Mouse (Mus musculus) thymus, postnatal 10 days (tissue): ENCODE data around the gene Mpz.

Source experiments
- DNase-seq, 2 experiments: peaks; one replicate each; pipeline ENCODE4 v3.0.0; 2021; ENCODE audit warnings: low spot score in 2 of 2

Gene Mpz

GRCm38 (mm10) chr1:171149974-171150760, at the start of gene Mpz, which contains the start of gene Sdhc:
TSS of gene Mpz (plus strand) at chr1:171150711.
TSS of gene Sdhc (minus strand) at chr1:171150603.
- DNase-seq: peak; percentile 89 to 95

GRCm38 (mm10) chr1:171101033-171101432, 49.5 kb upstream of the Mpz start:
- no peak for DNase-seq

DNA sequence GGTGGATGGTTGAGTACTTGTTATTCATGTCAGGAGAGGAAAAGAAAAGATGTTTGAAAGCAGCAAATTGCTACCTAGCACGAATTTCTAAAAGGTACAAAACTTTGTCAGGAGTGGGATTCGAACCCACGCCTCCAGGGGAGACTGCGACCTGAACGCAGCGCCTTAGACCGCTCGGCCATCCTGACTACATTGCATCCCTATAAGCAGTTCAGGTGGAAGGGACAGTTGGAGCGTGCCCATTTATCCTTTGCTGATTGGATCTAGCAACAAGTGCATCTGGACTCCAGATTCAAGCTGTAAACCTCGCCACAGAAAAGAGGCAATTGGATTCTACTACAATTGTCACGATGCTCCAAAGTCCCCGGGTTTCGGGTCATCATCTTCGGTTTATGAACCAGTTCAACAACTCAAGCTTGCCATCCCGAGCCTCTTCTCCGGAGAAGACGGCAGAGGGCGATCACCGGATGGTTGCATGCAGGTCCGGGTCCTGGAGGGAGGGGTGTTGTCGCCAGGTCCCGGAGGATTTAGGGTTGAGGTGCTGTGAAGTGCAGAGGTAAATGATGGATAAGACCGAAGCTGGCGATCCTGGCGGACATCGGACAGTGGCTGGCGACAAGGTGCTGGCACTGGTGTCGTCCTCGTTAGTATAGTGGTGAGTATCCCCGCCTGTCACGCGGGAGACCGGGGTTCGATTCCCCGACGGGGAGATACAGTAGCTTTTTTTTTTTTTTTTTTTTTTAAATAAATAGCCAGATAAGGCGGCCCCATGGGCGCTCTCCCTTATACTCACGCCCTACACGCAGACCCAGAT, 48.6 kb upstream of the Mpz start:
- DNase-seq: peak; percentile 65 to 67

DNA sequence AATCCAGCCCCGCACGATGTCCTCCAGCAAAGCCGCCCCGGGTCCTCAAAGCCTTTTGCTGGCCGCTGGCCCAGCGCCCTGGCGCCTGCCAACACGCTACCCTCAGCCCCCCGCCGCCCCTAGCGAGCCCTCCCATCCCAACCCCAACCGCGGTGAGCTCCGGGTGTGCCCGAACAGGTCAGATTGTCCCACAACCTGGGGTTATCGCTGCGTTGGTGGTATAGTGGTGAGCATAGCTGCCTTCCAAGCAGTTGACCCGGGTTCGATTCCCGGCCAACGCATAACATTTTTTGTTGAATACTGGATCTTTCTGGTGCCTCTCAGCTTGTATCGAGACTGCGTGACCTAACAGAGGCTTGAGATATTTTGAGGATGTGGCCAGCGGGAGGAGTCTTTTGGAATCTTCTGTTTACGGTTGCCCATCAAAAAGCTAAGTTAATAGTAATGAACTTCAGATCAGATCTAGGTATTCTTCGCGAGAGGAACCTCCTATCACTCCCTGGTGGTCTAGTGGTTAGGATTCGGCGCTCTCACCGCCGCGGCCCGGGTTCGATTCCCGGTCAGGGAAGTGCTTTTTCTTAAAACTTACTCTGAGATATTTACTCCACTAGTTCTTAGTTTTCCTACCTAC, 47.8 kb upstream of the Mpz start:
- DNase-seq: peak; percentile 75 to 85

GRCm38 (mm10) chr1:171103179-171103840, 47.2 kb upstream of the Mpz start:
- no peak for DNase-seq

DNA sequence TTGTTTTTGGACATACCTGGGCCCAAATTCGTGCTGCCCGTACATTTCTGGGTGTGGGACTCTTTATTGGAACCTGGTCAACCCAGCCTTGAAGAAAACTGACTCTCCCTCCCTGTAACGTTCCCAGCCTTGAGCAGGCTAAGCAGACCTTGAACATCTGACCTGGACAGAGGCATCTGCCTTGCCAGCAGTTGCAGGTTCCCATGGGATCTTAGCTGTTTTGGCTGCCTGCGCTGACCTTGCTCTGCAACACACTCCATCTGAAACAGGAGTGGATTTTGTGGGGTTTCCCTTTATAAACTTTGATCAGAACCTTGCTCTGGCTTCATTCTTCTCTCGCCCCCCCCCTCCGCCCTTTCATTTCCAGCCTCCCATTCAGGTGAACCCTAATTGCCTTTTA, 45.3 kb upstream of the Mpz start:
- DNase-seq: no peak

- no peak for DNase-seq
Observed at GRCm38 (mm10) chr1:171109620-171110019, 40.9 kb upstream of the Mpz start.

- peak in 1 of 2 experiments; percentile 14 for DNase-seq
Observed at GRCm38 (mm10) chr1:171110659-171111019, 39.9 kb upstream of the Mpz start.

GRCm38 (mm10) chr1:171111020-171111780, 39.3 kb upstream of the Mpz start:
- DNase-seq: peak; percentile 78 to 90

DNA sequence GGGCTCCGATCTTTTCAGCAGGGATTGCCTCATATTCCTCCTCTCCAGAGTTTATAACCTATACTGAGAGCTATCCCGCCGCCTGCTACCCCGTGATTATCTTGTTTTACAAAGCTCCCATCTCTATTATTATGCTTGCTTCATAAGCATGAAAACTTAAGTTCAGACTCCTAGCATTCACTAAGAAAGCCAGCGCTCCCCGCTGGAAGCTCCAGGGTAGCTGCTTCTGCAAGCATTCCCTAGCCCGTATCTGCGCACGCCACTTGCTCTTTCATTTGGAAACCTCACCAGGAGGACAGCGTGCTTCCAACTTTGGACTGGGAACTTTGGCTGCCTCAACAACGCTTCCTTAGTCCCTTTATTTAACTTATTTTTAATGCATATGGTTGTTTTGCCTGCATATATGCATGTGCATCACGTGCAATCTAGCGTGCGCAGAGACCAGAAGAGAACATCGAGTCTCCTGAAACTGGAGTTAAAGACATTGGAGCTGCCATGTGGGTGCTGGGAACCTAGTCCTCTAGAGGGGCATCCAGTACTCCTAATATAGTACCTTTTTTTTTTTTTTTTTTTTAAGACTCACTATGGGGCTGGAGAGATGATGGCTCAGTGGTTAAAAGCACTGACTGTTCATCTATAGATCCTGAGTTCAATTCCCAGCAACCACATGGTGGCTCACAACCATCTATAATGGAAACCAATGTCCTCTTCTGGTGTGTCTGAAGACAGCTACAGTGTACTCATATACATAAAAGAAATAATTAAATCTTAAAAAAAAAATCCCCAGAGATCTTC, 38.5 kb upstream of the Mpz start:
- DNase-seq: peak in 1 of 2 experiments; percentile 16

- DNase-seq: no peak
Observed at GRCm38 (mm10) chr1:171112986-171113385, 37.5 kb upstream of the Mpz start.

- DNase-seq: peak; percentile 8 to 10
Observed at GRCm38 (mm10) chr1:171113873-171114299, 36.6 kb upstream of the Mpz start, which contains the start of gene Cfap126. TSS of gene Cfap126 (plus strand) at chr1:171113918.

GRCm38 (mm10) chr1:171116280-171116679, 34.2 kb upstream of the Mpz start:
- DNase-seq: no peak

GRCm38 (mm10) chr1:171118269-171118684, 32.2 kb upstream of the Mpz start:
- peak; percentile 39 to 87 for DNase-seq

- no peak for DNase-seq
Observed at GRCm38 (mm10) chr1:171118996-171119395, 31.5 kb upstream of the Mpz start.

DNA sequence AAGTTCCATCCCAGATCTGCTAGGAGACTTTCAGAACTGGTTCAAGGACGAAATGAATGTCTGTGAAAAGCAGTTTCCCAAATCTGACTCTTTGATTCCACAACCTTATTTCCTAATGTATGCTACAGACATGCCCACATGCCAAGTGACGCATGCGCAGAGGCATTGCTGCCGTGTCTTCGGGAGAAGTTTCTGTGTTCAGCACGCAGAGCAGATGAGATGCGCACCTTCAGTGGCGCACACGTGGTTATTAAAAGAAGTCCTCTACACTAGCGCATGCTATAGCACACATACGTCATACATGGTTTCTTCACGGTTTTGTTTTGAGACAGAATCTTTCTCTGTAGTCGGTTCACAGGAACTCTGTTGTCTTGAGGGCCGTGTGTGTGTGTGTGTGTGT, 31.1 kb upstream of the Mpz start:
- DNase-seq: no peak

DNA sequence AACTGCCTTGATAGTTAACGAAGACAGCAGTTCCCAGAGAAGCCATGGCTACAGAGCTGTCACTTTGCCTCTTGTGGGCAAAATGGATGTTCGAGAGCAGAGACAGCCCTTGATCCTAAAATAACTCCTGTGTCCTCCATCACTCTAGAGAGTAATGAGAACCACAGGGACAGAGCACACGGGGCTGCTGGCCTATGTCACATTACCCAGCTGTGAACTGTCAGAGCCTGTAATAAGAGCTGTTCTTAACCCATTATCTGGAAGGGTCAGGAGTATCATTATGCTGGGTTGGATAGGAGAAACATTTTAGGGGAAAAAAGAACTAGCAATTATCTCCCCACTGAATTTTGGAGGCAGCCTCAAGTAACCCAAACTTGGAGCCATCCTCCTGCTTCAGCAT, 29.6 kb upstream of the Mpz start:
- DNase-seq: no peak

GRCm38 (mm10) chr1:171121839-171122238, 28.7 kb upstream of the Mpz start:
- no peak for DNase-seq

DNA sequence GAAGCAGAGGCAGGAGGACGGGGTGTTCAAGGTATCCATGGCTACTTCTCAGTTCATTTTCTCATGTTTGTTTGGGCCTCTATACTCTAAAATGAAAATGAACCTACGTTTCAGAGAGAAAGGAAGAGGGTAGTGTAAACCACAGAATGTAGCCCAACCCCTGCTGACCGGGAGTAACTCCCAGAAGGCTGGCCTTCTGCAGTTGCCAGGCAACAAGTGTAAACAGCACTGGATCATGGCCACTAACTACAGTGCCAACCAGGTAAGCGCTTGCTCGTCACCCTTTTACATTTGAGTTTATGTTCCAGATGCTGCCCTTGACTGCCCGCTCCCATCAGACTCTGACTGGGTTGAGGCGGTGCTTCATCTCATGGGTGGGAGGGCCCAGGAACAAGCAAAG, 27.6 kb upstream of the Mpz start:
- DNase-seq: no peak

DNA sequence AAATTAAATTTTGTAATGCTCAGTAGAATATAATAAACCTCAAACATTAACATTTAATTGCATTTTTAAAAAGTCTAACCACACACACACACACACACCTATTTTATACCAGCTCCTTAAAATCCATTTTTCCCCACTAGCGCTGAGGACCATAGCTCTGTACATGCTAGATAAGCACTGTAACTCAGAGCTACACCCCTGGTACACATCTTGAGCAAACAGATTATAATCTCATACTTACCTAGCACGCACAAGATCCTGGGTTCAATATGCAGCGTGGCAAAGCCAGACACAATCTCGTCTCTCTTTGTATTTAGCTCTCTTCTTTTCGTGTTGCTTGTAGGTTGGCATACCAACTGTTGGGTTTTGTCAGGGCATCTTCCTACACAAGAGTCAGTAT, 26.1 kb upstream of the Mpz start:
- DNase-seq: no peak
